Mouse (Mus musculus): Measurements from ENCODE around the gene Vgll4. TPM values are rescaled to one million over a fixed set of nuclear protein-coding genes. Genes with fewer than 3 reads are reported as not detected.

The Vgll4 gene
- polyA plus RNA-seq, 1 experiment from 2014 or later: 84.9 TPM

GRCm38 (mm10) chr6:114931212-114932115 lies 38.3 kb downstream of the Vgll4 start:
- Histone ChIP-seq H3K9me3 (ENCODE audit: control insufficient read depth, low read depth, low read length) (peaks cover 4% of the 10 kb centered on the region; the same call in 1 of the 2 replicates), H3K4me3 (ENCODE audit: low read depth, low read length) (no peak overlapping the region), H3K4me1 (ENCODE audit: control insufficient read depth, insufficient read depth, low read length) (0 out of 2 replicates have a peak, but pooled peaks cover 7% of the 10 kb centered on the region), H3K27me3 (ENCODE audit: control insufficient read depth, insufficient read depth, low read length) (no peaks in the 10 kb centered on the region), H3K4me2 (replicated peaks; ENCODE audit: low read depth, low read length) (no peak overlapping the region), H3K9ac (replicated peaks; ENCODE audit: low read depth, low read length) (no peak overlapping the region), H3K27ac (ENCODE audit: low read length) (peak overlapping the region; percentile 55; the same call in 1 of the 2 replicates), H3K36me3 (ENCODE audit: control insufficient read depth, insufficient read depth, low read length) (no peaks in the 10 kb centered on the region)
- WGBS: 70% methylated on average over 28 of the region's 28 CpGs
- ATAC-seq (ENCODE audit: insufficient number of reproducible peaks, insufficient read depth, low FRiP score, low read depth): no peak

GRCm38 (mm10) chr6:114930646-114931045 lies 39.1 kb downstream of the Vgll4 start:
- peaks cover 4% of the 10 kb centered on the region; the same call in 1 of the 2 replicates for H3K9me3 ChIP-seq (ENCODE audit: control insufficient read depth, low read depth, low read length)
- no peak overlapping the region for H3K4me2 ChIP-seq (replicated peaks; ENCODE audit: low read depth, low read length)
- no peak overlapping the region for H3K4me3 ChIP-seq (ENCODE audit: low read depth, low read length)
- H3K36me3 ChIP-seq (ENCODE audit: control insufficient read depth, insufficient read depth, low read length): no peaks in the 10 kb centered on the region
- no peaks in the 10 kb centered on the region for H3K27me3 ChIP-seq (ENCODE audit: control insufficient read depth, insufficient read depth, low read length)
- WGBS: 89% methylated on average over 8 of the region's 8 CpGs
- no peak overlapping the region for H3K27ac ChIP-seq (ENCODE audit: low read length)
- 0 out of 2 replicates have a peak, but pooled peaks cover 7% of the 10 kb centered on the region for H3K4me1 ChIP-seq (ENCODE audit: control insufficient read depth, insufficient read depth, low read length)
- no peak for ATAC-seq (ENCODE audit: insufficient number of reproducible peaks, insufficient read depth, low FRiP score, low read depth)
- H3K9ac ChIP-seq (replicated peaks; ENCODE audit: low read depth, low read length): no peak overlapping the region

- Histone ChIP-seq H3K9me3 (ENCODE audit: control insufficient read depth, low read depth, low read length) (peaks cover 4% of the 10 kb centered on the region; the same call in 1 of the 2 replicates), H3K36me3 (ENCODE audit: control insufficient read depth, insufficient read depth, low read length) (no peaks in the 10 kb centered on the region), H3K27me3 (ENCODE audit: control insufficient read depth, insufficient read depth, low read length) (no peaks in the 10 kb centered on the region), H3K4me2 (replicated peaks; ENCODE audit: low read depth, low read length) (no peak overlapping the region), H3K9ac (replicated peaks; ENCODE audit: low read depth, low read length) (no peak overlapping the region), H3K27ac (ENCODE audit: low read length) (no peak overlapping the region), H3K4me1 (ENCODE audit: control insufficient read depth, insufficient read depth, low read length) (0 out of 2 replicates have a peak, but pooled peaks cover 7% of the 10 kb centered on the region), H3K4me3 (ENCODE audit: low read depth, low read length) (no peak overlapping the region)
- no peak for ATAC-seq (ENCODE audit: insufficient number of reproducible peaks, insufficient read depth, low FRiP score, low read depth)
- WGBS: 39% methylated on average over 11 of the region's 11 CpGs
Observed at GRCm38 (mm10) chr6:114930038-114930591, 39.7 kb downstream of the Vgll4 start.

- H3K27ac ChIP-seq (ENCODE audit: low read length): no peak overlapping the region
- peaks cover 4% of the 10 kb centered on the region; the same call in 1 of the 2 replicates for H3K9me3 ChIP-seq (ENCODE audit: control insufficient read depth, low read depth, low read length)
- no peak overlapping the region for H3K4me3 ChIP-seq (ENCODE audit: low read depth, low read length)
- no peaks in the 10 kb centered on the region for H3K36me3 ChIP-seq (ENCODE audit: control insufficient read depth, insufficient read depth, low read length)
- H3K4me2 ChIP-seq (replicated peaks; ENCODE audit: low read depth, low read length): no peak overlapping the region
- H3K27me3 ChIP-seq (ENCODE audit: control insufficient read depth, insufficient read depth, low read length): no peaks in the 10 kb centered on the region
- H3K9ac ChIP-seq (replicated peaks; ENCODE audit: low read depth, low read length): no peak overlapping the region
- no peak for ATAC-seq (ENCODE audit: insufficient number of reproducible peaks, insufficient read depth, low FRiP score, low read depth)
- 0 out of 2 replicates have a peak, but pooled peaks cover 7% of the 10 kb centered on the region for H3K4me1 ChIP-seq (ENCODE audit: control insufficient read depth, insufficient read depth, low read length)
Observed at GRCm38 (mm10) chr6:114929346-114929745, 40.4 kb downstream of the Vgll4 start.

- H3K4me1 ChIP-seq (ENCODE audit: control insufficient read depth, insufficient read depth, low read length): 0 out of 2 replicates have a peak, but pooled peaks cover 7% of the 10 kb centered on the region
- peaks cover 4% of the 10 kb centered on the region; the same call in 1 of the 2 replicates for H3K9me3 ChIP-seq (ENCODE audit: control insufficient read depth, low read depth, low read length)
- H3K27ac ChIP-seq (ENCODE audit: low read length): no peak overlapping the region
- 4% methylated on average over 4 of the region's 4 CpGs for WGBS
- H3K4me3 ChIP-seq (ENCODE audit: low read depth, low read length): no peak overlapping the region
- H3K27me3 ChIP-seq (ENCODE audit: control insufficient read depth, insufficient read depth, low read length): no peaks in the 10 kb centered on the region
- H3K36me3 ChIP-seq (ENCODE audit: control insufficient read depth, insufficient read depth, low read length): no peaks in the 10 kb centered on the region
- H3K9ac ChIP-seq (replicated peaks; ENCODE audit: low read depth, low read length): no peak overlapping the region
- ATAC-seq (ENCODE audit: insufficient number of reproducible peaks, insufficient read depth, low FRiP score, low read depth): no peak
- no peak overlapping the region for H3K4me2 ChIP-seq (replicated peaks; ENCODE audit: low read depth, low read length)
Observed at GRCm38 (mm10) chr6:114928462-114928861, 41.3 kb downstream of the Vgll4 start.

GRCm38 (mm10) chr6:114927400-114927799 lies 42.4 kb downstream of the Vgll4 start:
- no peaks in the 10 kb centered on the region for H3K27me3 ChIP-seq (ENCODE audit: control insufficient read depth, insufficient read depth, low read length)
- H3K4me2 ChIP-seq (replicated peaks; ENCODE audit: low read depth, low read length): no peak overlapping the region
- H3K4me1 ChIP-seq (ENCODE audit: control insufficient read depth, insufficient read depth, low read length): 0 out of 2 replicates have a peak, but pooled peaks cover 7% of the 10 kb centered on the region
- peaks cover 4% of the 10 kb centered on the region; the same call in 1 of the 2 replicates for H3K9me3 ChIP-seq (ENCODE audit: control insufficient read depth, low read depth, low read length)
- no peak overlapping the region for H3K9ac ChIP-seq (replicated peaks; ENCODE audit: low read depth, low read length)
- WGBS: 87% methylated on average over 5 of the region's 5 CpGs
- no peaks in the 10 kb centered on the region for H3K36me3 ChIP-seq (ENCODE audit: control insufficient read depth, insufficient read depth, low read length)
- H3K27ac ChIP-seq (ENCODE audit: low read length): no peak overlapping the region
- no peak for ATAC-seq (ENCODE audit: insufficient number of reproducible peaks, insufficient read depth, low FRiP score, low read depth)
- H3K4me3 ChIP-seq (ENCODE audit: low read depth, low read length): no peak overlapping the region

GRCm38 (mm10) chr6:114926369-114927157 lies 43.2 kb downstream of the Vgll4 start:
- H3K9me3 ChIP-seq (ENCODE audit: control insufficient read depth, low read depth, low read length): peaks cover 4% of the 10 kb centered on the region; the same call in 1 of the 2 replicates
- ATAC-seq (ENCODE audit: insufficient number of reproducible peaks, insufficient read depth, low FRiP score, low read depth): no peak
- H3K36me3 ChIP-seq (ENCODE audit: control insufficient read depth, insufficient read depth, low read length): no peaks in the 10 kb centered on the region
- no peak overlapping the region for H3K4me3 ChIP-seq (ENCODE audit: low read depth, low read length)
- WGBS: 27% methylated on average over 6 of the region's 6 CpGs
- H3K27me3 ChIP-seq (ENCODE audit: control insufficient read depth, insufficient read depth, low read length): no peaks in the 10 kb centered on the region
- H3K4me2 ChIP-seq (replicated peaks; ENCODE audit: low read depth, low read length): no peak overlapping the region
- H3K9ac ChIP-seq (replicated peaks; ENCODE audit: low read depth, low read length): no peak overlapping the region
- 0 out of 2 replicates have a peak, but pooled peaks cover 7% of the 10 kb centered on the region for H3K4me1 ChIP-seq (ENCODE audit: control insufficient read depth, insufficient read depth, low read length)
- no peak overlapping the region for H3K27ac ChIP-seq (ENCODE audit: low read length)

GRCm38 (mm10) chr6:114925196-114925595 lies 44.6 kb downstream of the Vgll4 start:
- Histone ChIP-seq H3K4me1 (ENCODE audit: control insufficient read depth, insufficient read depth, low read length) (0 out of 2 replicates have a peak, but pooled peaks cover 5% of the 10 kb centered on the region), H3K9ac (replicated peaks; ENCODE audit: low read depth, low read length) (no peak overlapping the region)
- 87% methylated on average over 4 of the region's 4 CpGs for WGBS

More at GRCm38 (mm10) chr6:114925196-114925595, 44.6 kb downstream of the Vgll4 start:
- ATAC-seq (ENCODE audit: insufficient number of reproducible peaks, insufficient read depth, low FRiP score, low read depth): no peak
- H3K4me3 ChIP-seq (ENCODE audit: low read depth, low read length): no peak overlapping the region
- no peak overlapping the region for H3K4me2 ChIP-seq (replicated peaks; ENCODE audit: low read depth, low read length)
- H3K27me3 ChIP-seq (ENCODE audit: control insufficient read depth, insufficient read depth, low read length): no peaks in the 10 kb centered on the region
- H3K36me3 ChIP-seq (ENCODE audit: control insufficient read depth, insufficient read depth, low read length): no peaks in the 10 kb centered on the region
- no peak overlapping the region for H3K27ac ChIP-seq (ENCODE audit: low read length)
- H3K9me3 ChIP-seq (ENCODE audit: control insufficient read depth, low read depth, low read length): peaks cover 4% of the 10 kb centered on the region; the same call in 1 of the 2 replicates
